Mouse (Mus musculus): Measurements from ENCODE around the gene Atp8a2. TPM values are rescaled to one million over a fixed set of nuclear protein-coding genes. Genes with fewer than 3 reads are reported as not detected.
A peak's percentile ranks its signal among the peaks of the same experiment; 100 is the strongest.

Atp8a2 gene
- polyA plus RNA-seq, 1 experiment from 2014 or later: 10.3 TPM

DNA sequence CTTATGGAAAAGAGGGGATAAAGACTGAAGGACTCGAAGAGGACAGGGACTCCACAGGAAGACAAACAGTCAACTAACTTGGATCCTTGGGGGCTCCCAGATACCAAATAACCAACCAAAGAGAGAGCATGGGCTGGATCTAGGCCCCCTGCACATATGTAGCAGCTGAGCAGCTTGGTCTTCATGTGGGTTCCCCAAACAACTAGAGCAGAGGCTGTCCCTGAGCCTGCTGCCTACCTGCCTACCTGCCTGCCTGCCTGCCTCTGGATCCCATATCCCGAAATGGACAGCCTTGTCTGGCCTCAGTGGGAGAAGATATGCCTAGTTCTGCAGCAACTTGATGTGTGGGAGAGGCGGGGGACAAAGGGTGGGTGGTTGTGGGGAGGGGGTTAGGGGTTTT lies 444.6 kb downstream of the Atp8a2 start:
- Histone ChIP-seq H3K4me1 (replicated peaks; ENCODE audit: control insufficient read depth, insufficient read depth, low read length) (no peaks in the 10 kb centered on the region), H3K9ac (ENCODE audit: low read depth, low read length) (no peak overlapping the region), H3K27me3 (ENCODE audit: control insufficient read depth, insufficient read depth, low read length) (no peaks in the 10 kb centered on the region), H3K9me3 (ENCODE audit: control insufficient read depth, low read length) (no peaks in the 10 kb centered on the region), H3K27ac (ENCODE audit: low read depth, low read length) (no peak overlapping the region), H3K36me3 (ENCODE audit: control insufficient read depth, insufficient read depth, low read length) (no peaks in the 10 kb centered on the region), H3K4me3 (ENCODE audit: low read depth, low read length) (no peak overlapping the region), H3K4me2 (replicated peaks; ENCODE audit: low read depth, low read length) (no peak overlapping the region)
- no peak for ATAC-seq (ENCODE audit: low FRiP score)
- no peak for DNase-seq (ENCODE audit: low spot score)
- WGBS: 78% methylated on average over 3 of the region's 3 CpGs

DNA sequence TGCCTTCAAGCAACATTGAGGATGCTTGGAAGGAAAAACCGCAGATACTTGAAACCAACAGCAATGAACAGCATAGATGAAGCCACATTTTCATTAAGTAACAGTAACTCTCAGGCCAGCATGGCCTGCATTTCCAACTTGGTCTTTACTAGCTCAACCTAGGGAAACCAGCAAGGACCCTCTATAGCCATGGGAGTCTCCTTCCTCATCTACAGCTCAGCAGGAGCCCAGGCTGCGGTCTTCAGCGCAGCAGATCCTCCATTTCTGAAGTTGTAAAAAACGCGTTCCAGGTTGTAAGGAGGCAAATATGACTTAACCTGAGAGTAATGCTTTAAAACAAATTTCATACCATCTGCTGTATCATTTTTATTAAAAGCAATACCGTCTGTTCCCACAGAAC lies 447.0 kb downstream of the Atp8a2 start:
- H3K9ac ChIP-seq (ENCODE audit: low read depth, low read length): no peak overlapping the region
- no peak overlapping the region for H3K27ac ChIP-seq (ENCODE audit: low read depth, low read length)
- H3K4me1 ChIP-seq (replicated peaks; ENCODE audit: control insufficient read depth, insufficient read depth, low read length): no peaks in the 10 kb centered on the region
- H3K27me3 ChIP-seq (ENCODE audit: control insufficient read depth, insufficient read depth, low read length): 0 out of 2 replicates have a peak, but pooled peaks cover 5% of the 10 kb centered on the region
- ATAC-seq (ENCODE audit: low FRiP score): no peak
- H3K9me3 ChIP-seq (ENCODE audit: control insufficient read depth, low read length): no peaks in the 10 kb centered on the region
- H3K36me3 ChIP-seq (ENCODE audit: control insufficient read depth, insufficient read depth, low read length): no peaks in the 10 kb centered on the region
- H3K4me2 ChIP-seq (replicated peaks; ENCODE audit: low read depth, low read length): no peak overlapping the region
- WGBS: 80% methylated on average over 6 of the region's 6 CpGs
- no peak overlapping the region for H3K4me3 ChIP-seq (ENCODE audit: low read depth, low read length)
- no peak for DNase-seq (ENCODE audit: low spot score)

DNA sequence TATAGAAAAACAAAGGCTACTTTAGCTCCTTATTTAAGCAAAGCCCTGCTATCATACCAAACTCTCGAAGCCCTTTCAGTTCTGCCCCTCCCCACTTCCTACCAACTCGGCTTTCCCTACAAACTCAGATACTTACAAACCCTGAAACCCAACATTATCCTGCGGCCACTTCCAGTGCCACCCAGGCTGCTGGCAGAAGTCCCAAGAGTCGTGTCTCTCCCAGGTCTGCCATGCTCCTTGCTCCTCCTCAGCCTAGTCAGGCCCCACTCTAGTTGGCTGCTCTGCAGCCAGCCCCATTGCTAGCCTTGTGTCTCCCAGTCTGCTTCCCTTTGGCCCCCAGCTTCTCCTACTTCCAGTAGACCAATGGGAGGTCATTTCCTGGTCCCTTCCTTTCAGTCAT lies 451.3 kb downstream of the Atp8a2 start:
- WGBS: 76% methylated on average over 4 of the region's 4 CpGs
- peaks cover 27% of the 10 kb centered on the region for H3K27me3 ChIP-seq (ENCODE audit: control insufficient read depth, insufficient read depth, low read length)
- no peak overlapping the region for H3K27ac ChIP-seq (ENCODE audit: low read depth, low read length)

DNA sequence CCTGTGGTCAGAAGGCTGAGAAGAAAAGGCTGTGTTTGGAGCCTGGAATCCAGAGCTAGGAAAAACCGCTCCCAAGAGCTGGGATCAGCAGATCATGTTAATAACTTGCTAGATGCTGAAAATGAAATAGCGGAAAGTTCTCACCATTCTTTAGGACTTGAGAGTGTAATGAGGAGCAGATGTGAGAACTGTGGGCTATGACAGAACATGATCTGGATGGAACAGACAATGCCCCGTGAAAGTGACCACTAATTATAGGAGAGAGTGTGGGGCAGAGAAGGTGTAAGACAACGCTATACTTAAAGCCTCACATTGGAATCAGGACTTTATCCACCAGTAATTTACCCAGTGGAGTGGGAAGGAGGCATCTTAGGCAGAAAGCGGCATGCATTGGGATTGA lies 455.2 kb downstream of the Atp8a2 start:
- no peaks in the 10 kb centered on the region for H3K4me1 ChIP-seq (replicated peaks; ENCODE audit: control insufficient read depth, insufficient read depth, low read length)
- H3K36me3 ChIP-seq (ENCODE audit: control insufficient read depth, insufficient read depth, low read length): no peaks in the 10 kb centered on the region
- DNase-seq (ENCODE audit: low spot score): no peak
- peaks cover 45% of the 10 kb centered on the region for H3K27me3 ChIP-seq (ENCODE audit: control insufficient read depth, insufficient read depth, low read length)
- no peak overlapping the region for H3K4me2 ChIP-seq (replicated peaks; ENCODE audit: low read depth, low read length)
- no peaks in the 10 kb centered on the region for H3K9me3 ChIP-seq (ENCODE audit: control insufficient read depth, low read length)
- 81% methylated on average over 5 of the region's 5 CpGs for WGBS
- no peak overlapping the region for H3K9ac ChIP-seq (ENCODE audit: low read depth, low read length)
- H3K27ac ChIP-seq (ENCODE audit: low read depth, low read length): no peak overlapping the region
- ATAC-seq (ENCODE audit: low FRiP score): no peak
- H3K4me3 ChIP-seq (ENCODE audit: low read depth, low read length): no peak overlapping the region

More for the DNA sequence above, 451.3 kb downstream of the Atp8a2 start:
- ATAC-seq (ENCODE audit: low FRiP score) (no peak), DNase-seq (ENCODE audit: low spot score) (no peak)
- no peaks in the 10 kb centered on the region for H3K4me1 ChIP-seq (replicated peaks; ENCODE audit: control insufficient read depth, insufficient read depth, low read length)
- no peaks in the 10 kb centered on the region for H3K9me3 ChIP-seq (ENCODE audit: control insufficient read depth, low read length)
- H3K36me3 ChIP-seq (ENCODE audit: control insufficient read depth, insufficient read depth, low read length): no peaks in the 10 kb centered on the region
- H3K9ac ChIP-seq (ENCODE audit: low read depth, low read length): no peak overlapping the region
- H3K4me3 ChIP-seq (ENCODE audit: low read depth, low read length): no peak overlapping the region
- no peak overlapping the region for H3K4me2 ChIP-seq (replicated peaks; ENCODE audit: low read depth, low read length)

DNA sequence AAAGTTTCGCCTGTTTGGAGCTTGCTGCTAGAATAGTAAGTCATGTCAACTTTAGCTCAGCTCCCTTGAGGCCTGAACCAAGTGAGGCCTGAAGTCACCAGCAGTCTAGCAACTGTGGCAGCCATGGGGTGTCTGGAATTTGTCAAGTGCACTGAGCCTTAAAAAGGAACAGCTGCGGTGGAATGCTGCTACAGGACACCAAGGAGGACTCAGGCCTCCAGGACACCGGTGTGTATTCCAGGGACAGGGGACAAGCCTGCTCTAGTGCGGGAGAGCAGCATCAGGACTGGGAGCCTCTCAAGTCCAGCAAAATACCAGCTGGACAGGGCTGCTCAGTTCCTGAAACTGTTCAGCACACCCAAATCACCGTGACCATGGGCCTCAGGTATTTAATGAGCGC lies 457.5 kb downstream of the Atp8a2 start:
- Histone ChIP-seq H3K4me1 (replicated peaks; ENCODE audit: control insufficient read depth, insufficient read depth, low read length) (no peaks in the 10 kb centered on the region), H3K27me3 (ENCODE audit: control insufficient read depth, insufficient read depth, low read length) (peaks cover 50% of the 10 kb centered on the region), H3K36me3 (ENCODE audit: control insufficient read depth, insufficient read depth, low read length) (no peaks in the 10 kb centered on the region), H3K4me2 (replicated peaks; ENCODE audit: low read depth, low read length) (no peak overlapping the region), H3K9me3 (ENCODE audit: control insufficient read depth, low read length) (no peaks in the 10 kb centered on the region), H3K4me3 (ENCODE audit: low read depth, low read length) (no peak overlapping the region), H3K27ac (ENCODE audit: low read depth, low read length) (no peak overlapping the region), H3K9ac (ENCODE audit: low read depth, low read length) (no peak overlapping the region)
- DNase-seq (ENCODE audit: low spot score) (no peak), ATAC-seq (ENCODE audit: low FRiP score) (no peak)
- 57% methylated on average over 6 of the region's 6 CpGs for WGBS

DNA sequence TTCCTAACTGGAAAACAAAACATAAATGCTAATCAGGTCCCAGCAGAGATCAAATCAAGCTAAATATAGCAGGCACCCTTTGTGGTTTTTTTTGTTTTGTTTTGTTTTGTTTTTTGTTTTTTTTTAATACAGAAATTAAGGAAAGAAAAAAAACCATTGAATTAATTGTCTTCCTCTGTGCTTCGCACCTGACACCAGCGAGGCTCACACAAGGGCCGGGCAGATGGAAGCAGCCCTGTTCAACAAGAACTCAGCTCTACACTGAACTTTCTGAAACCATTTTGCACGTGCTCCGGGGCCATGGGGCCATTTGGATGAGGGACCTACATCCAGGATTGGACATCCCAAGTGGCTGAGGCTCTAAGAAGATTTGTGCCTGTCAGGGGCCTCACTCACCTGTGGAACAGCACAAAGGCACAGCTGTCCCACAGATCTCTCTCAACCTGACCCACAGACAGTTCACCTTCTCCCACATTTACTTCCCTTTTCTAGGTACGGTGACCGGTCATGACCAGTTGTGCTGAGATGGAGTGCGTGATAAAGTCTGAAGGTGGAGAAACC lies 459.2 kb downstream of the Atp8a2 start:
- Histone ChIP-seq H3K27me3 (ENCODE audit: control insufficient read depth, insufficient read depth, low read length) (peaks cover 54% of the 10 kb centered on the region), H3K36me3 (ENCODE audit: control insufficient read depth, insufficient read depth, low read length) (no peaks in the 10 kb centered on the region), H3K4me3 (ENCODE audit: low read depth, low read length) (no peak overlapping the region), H3K9ac (ENCODE audit: low read depth, low read length) (no peak overlapping the region), H3K4me1 (replicated peaks; ENCODE audit: control insufficient read depth, insufficient read depth, low read length) (no peaks in the 10 kb centered on the region), H3K9me3 (ENCODE audit: control insufficient read depth, low read length) (no peaks in the 10 kb centered on the region), H3K4me2 (replicated peaks; ENCODE audit: low read depth, low read length) (no peak overlapping the region), H3K27ac (ENCODE audit: low read depth, low read length) (no peak overlapping the region)
- WGBS: 66% methylated on average over 8 of the region's 8 CpGs
- DNase-seq (ENCODE audit: low spot score) (no peak), ATAC-seq (ENCODE audit: low FRiP score) (no peak)

DNA sequence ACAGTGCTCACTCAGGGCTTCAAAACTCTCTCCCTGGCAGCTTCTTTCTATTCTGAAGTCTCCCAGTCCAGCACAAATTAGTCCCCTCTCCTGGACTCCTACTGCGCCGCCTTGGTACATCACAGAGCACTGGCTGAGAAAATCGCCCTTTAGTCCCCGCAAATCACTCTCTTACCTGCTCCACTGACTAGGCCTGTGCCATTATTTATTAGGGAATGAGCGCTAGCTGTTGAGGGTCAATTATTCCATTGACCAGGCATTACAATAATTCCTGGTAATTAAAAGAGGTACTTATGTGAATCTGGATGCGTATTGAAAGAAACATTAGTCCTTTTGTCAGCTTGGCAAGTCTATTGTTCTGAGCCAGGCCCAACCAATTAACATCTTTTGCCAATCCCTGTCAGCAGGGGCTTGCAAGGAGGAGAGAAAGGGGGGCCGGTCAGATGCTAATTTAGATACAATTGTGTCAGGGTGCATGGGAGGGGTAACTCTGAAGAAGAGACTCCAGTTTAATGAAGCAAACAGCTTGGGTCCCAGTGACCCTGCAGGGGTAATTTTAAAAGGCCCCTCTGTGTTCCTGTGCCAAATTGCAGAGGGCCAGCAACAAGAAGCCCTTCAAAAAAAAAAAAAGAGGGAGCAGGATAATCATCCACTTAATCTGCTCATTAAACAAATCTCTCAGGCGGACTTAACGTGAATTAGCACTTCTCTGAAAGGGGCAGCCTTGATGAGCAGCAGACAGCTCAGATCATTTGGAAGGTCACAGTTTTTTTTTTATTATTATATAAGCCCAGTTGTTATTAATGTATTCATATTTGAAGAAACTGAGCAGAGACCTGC lies 459.9 kb downstream of the Atp8a2 start:
- Histone ChIP-seq H3K9me3 (ENCODE audit: control insufficient read depth, low read length) (no peaks in the 10 kb centered on the region), H3K4me1 (replicated peaks; ENCODE audit: control insufficient read depth, insufficient read depth, low read length) (no peaks in the 10 kb centered on the region), H3K9ac (ENCODE audit: low read depth, low read length) (no peak overlapping the region), H3K4me2 (replicated peaks; ENCODE audit: low read depth, low read length) (no peak overlapping the region), H3K27me3 (ENCODE audit: control insufficient read depth, insufficient read depth, low read length) (peaks cover 58% of the 10 kb centered on the region), H3K27ac (ENCODE audit: low read depth, low read length) (no peak overlapping the region), H3K4me3 (ENCODE audit: low read depth, low read length) (no peak overlapping the region), H3K36me3 (ENCODE audit: control insufficient read depth, insufficient read depth, low read length) (no peaks in the 10 kb centered on the region)
- ATAC-seq (ENCODE audit: low FRiP score) (peak; percentile 94), DNase-seq (ENCODE audit: low spot score) (peak; percentile 58)
- 13% methylated on average over 9 of the region's 9 CpGs for WGBS

DNA sequence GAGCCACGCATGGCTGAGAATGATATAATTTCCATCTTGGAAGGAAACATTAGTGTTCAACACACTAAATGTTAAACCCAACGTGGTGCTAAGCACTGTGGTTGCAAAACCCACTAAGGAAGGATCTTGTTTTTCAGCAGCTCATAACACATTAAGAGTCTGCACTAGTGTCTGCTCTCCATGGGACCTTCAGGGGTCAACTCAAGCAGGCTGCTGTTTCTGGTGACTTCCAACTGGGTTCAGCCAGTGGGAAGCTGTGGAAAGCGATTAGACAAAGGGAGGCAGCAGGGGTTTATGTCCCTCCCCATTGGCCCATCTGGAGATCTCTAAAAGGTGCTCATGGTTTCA lies 467.0 kb downstream of the Atp8a2 start:
- Histone ChIP-seq H3K4me2 (replicated peaks; ENCODE audit: low read depth, low read length) (no peak overlapping the region), H3K27ac (ENCODE audit: low read depth, low read length) (no peak overlapping the region), H3K27me3 (ENCODE audit: control insufficient read depth, insufficient read depth, low read length) (peaks cover 39% of the 10 kb centered on the region), H3K4me1 (replicated peaks; ENCODE audit: control insufficient read depth, insufficient read depth, low read length) (no peaks in the 10 kb centered on the region), H3K4me3 (ENCODE audit: low read depth, low read length) (no peak overlapping the region), H3K9ac (ENCODE audit: low read depth, low read length) (no peak overlapping the region), H3K36me3 (ENCODE audit: control insufficient read depth, insufficient read depth, low read length) (no peaks in the 10 kb centered on the region), H3K9me3 (ENCODE audit: control insufficient read depth, low read length) (no peaks in the 10 kb centered on the region)
- DNase-seq (ENCODE audit: low spot score): no peak
- ATAC-seq (ENCODE audit: low FRiP score): no peak
- 43% methylated on average over 3 of the region's 3 CpGs for WGBS
